Mouse (Mus musculus): ENCODE results near the gene Tigit. TPM values are rescaled to one million over a fixed set of nuclear protein-coding genes. Genes with fewer than 3 reads are reported as not detected.

Gene Tigit
- total RNA-seq, 2 experiments from 2014 or later, result not detected

DNA sequence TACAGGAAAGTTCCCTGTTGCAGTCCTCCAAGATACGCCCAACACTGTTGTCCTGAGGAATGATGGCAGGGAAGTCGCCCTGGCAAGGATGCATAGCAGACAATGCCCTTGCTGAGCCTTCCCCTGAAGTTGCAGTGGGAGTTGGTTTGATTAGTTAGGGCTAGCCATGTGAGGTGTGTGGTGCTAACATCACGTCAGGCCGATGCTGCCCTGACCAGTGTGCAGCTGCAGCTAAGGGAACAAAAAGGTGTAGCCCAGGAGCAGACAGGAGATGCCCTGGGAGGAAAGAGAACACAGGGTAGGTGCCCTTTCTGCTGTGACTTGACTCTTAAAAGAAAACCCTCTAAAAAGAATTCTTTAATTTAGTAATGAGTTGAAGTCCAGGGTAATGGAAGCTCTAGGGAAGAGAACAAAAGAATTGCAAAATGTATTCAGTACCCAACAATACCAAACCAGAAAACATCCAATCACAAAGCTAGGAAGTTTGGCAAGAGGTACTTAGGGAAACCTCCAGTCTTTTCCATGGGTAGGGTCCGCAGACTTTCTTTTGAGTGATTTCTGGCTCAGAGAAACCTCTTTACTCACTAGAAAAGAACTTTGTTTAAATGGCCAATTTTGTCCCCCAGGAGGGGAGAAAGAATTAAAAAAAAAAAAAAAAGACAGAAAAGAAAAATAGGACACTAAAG lies 40.5 kb downstream of the Tigit start:
- no peak for DNase-seq (ENCODE audit: low spot score in 2 of 2)

GRCm38 (mm10) chr16:43620359-43620758 lies 43.6 kb downstream of the Tigit start:
- no peak for DNase-seq (ENCODE audit: low spot score in 2 of 2)

GRCm38 (mm10) chr16:43619277-43619676 lies 44.7 kb downstream of the Tigit start:
- DNase-seq (ENCODE audit: low spot score in 2 of 2), result no peak

GRCm38 (mm10) chr16:43618286-43618685 lies 45.7 kb downstream of the Tigit start:
- no peak for DNase-seq (ENCODE audit: low spot score in 2 of 2)

GRCm38 (mm10) chr16:43617346-43617745 lies 46.6 kb downstream of the Tigit start:
- no peak for DNase-seq (ENCODE audit: low spot score in 2 of 2)

GRCm38 (mm10) chr16:43616348-43616747 lies 47.6 kb downstream of the Tigit start:
- no peak for DNase-seq (ENCODE audit: low spot score in 2 of 2)

- no peak for DNase-seq (ENCODE audit: low spot score in 2 of 2)
Measured at GRCm38 (mm10) chr16:43610375-43610774, 53.6 kb downstream of the Tigit start.

GRCm38 (mm10) chr16:43608066-43608465 lies 55.9 kb downstream of the Tigit start:
- DNase-seq (ENCODE audit: low spot score in 2 of 2), result no peak

- DNase-seq (ENCODE audit: low spot score in 2 of 2), result no peak
Measured at GRCm38 (mm10) chr16:43607086-43607485, 56.9 kb downstream of the Tigit start.

DNA sequence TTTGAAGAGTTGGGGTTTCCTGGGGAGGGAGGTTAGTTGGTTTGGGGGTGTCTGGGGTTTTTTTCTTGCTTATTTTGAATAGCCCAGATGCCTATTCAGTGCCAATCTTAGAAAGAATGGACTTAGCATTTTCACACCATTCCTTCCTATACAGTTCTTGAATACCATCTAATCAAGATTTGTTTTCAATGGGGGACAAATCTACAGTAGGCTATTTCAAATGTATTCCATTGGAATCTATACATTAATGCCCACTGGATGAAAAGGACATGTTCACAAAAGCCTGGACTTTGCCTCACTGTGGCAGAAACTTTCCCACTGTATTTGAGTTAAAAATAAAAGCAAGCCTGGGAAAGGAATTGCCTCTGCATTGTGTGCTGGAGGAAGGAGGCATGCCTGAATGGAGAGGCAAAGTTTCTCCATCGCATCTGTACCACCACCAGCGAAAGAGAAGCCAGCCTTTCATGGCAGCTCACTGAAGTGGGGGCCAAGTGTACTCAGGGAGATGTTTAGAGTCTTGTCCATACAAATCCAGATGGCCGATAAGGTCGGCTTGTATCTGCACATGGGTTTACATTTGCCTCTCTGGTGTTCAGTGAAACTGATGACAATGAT lies 59.4 kb downstream of the Tigit start:
- DNase-seq (ENCODE audit: low spot score in 2 of 2), result no peak

DNA sequence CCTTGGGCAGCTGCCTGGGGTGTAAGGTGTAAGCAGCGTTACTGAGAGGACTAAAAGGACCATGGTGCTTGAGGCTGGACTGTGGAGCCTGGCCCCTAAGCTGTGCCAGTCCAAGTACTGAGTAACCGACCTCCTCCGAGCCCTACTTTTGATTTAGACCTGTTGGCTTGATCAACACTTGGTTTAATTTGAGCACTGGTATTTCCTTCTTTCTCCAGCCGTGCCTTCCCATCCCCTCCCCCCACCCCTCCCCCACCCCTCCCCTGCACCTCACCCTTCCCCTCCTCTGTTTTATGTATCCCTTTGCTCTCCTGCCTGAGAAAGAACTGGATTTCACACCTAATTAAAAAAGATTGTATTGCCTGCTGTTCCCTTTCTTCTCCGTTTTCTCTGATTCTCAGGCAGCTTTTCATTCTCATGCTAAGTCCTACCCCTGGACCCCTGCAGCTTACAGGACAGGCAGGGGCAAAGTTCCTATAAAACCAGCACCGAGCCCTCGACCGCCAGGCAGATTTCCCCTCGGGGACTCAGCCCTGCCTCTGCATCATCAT lies 60.3 kb downstream of the Tigit start:
- no peak for DNase-seq (ENCODE audit: low spot score in 2 of 2)

- no peak for DNase-seq (ENCODE audit: low spot score in 2 of 2)
Measured at GRCm38 (mm10) chr16:43602573-43602972, 61.4 kb downstream of the Tigit start.

- DNase-seq (ENCODE audit: low spot score in 2 of 2), result no peak
Measured at GRCm38 (mm10) chr16:43599707-43600106, 64.2 kb downstream of the Tigit start.

Small RNA genes within 50 kb of the gene (microRNA-seq; reads per million reads assigned to microRNA genes)
- gene Mir568, result 0 reads per million in 2 experiments

Other genes starting within 250 kb of the Tigit start
- gene Drd3, start 89.9 kb upstream of the Tigit start, total RNA-seq (2021), result under 1 TPM; 0.49 to 0.84 TPM
- 1 to 10 TPM; 3.9 to 5.4 TPM for gene Ccdc191, start 225.7 kb upstream of the Tigit start, total RNA-seq (2021)

All from left cerebral cortex, adult 18-20 months (tissue).